Mouse (Mus musculus) adrenal gland, postnatal 4 days (tissue): ENCODE data around the gene Cpne8. TPM values are rescaled to one million over a fixed set of nuclear protein-coding genes. Genes with fewer than 3 reads are reported as not detected.
"Not testable (repeated sequence)": the region's sequence is repeated elsewhere in the genome, so short reads cannot be mapped to it uniquely, and the experiment has no call there.

Source experiments
- DNase-seq, 2 experiments: peaks; one replicate each; pipeline ENCODE4 v3.0.0; 2021 to 2022; ENCODE audit warnings: low spot score in 2 of 2, mixed read lengths in 2 of 2
- total RNA-seq, 2 experiments: library from RNA; stranded (reverse); gene quantifications; 2 replicates each; pipeline ENCODE4 v1.2.3; 2021

The Cpne8 gene
- total RNA-seq, 2 experiments from 2014 or later = 7.4 to 9.3 TPM

DNA sequence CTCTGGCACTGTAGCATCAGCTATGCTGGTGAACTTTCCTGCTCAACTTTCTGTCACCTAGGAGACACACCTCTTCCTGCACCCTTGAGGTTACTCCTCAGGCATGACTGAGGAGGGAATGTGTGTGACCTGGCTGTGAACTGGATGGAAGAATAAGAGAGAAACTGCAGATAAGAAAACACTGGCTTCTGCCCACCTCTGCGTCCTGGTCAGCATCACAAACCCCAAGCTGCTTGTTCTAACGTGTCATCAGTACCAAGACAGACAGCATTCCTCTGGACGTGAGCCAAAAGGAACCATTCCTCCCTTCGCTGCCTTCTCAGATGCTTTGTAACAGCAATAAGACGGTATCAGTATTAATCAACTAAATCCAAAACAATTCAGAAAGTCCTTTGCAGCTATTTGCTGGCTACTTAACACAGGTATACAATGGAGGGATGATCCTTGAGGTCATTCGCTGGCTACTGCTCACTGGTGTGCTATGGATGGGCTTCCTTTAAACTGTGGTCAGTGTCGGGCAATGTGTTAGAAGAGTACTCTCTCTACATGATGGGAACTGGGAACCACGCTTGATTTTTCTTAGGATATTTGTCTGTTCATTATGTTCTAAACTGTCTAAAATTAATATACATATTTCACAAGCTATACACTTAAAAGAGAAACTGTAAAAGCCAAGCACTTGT, 63.0 kb downstream of the Cpne8 start:
- no peak for DNase-seq

DNA sequence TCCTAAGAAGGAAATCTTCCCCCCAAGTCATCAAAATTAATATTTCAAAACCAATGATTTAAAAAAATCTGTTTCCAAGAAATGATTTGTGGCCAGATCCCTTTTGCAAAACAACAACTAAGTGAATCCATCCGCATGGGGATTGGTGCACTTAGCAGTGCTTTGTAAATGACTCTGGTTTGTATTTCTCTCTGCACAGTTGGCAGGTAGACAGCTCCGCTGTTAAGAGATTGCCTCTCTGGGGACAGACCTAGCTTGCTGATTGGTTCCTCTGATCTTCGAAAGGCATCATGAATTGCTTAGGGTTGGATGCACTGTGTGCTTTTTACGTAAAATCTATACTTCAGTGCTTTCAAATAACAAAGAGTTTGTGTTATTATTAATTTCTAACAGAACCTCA, 68.5 kb downstream of the Cpne8 start:
- DNase-seq = not testable (repeated sequence)

DNA sequence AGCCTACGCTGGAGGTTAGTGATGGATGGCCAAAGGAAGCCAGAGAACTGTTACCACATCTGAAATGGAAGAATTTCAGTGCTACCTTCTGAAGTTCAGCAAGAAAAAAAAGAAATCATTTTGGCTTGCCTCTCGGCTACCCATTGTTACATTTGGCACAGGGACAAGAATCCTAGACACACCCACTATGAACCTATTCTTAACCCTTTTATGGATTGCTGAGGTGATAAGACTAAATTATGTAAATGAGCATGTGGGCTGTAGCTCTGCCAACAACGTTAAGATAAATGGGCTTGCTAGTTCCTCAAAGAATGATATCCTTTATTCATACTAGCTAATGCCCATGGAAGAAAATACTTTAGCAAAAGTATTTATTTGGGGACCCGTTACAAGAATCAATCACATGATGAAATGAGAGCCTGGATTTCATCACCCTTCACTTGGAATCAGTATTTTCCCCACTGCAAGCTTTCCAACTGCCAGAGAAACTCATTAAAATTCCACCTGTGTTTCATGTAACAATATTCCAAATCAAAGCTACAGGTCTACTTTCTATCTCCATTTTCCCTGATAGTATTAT, 69.3 kb downstream of the Cpne8 start:
- DNase-seq = no peak

DNA sequence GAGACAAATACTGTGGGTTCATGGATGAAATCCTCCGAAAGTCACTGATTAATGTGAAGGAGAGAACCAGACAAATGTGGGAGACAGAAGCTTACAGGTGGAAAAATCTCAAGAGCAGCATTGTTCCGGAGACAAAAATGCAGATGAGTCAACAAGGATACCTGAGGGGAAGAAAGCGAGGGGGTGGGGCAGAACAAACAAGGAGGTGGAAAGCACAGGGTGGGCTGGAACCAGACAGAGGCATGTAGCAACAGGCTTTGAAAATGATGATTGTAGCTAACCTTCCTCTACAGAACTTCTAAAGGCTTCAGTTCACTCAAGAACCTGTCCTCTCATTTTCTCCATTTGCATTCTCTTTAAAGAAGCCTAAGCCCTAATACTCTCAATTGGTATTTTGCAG, 70.9 kb downstream of the Cpne8 start:
- DNase-seq = no peak

DNA sequence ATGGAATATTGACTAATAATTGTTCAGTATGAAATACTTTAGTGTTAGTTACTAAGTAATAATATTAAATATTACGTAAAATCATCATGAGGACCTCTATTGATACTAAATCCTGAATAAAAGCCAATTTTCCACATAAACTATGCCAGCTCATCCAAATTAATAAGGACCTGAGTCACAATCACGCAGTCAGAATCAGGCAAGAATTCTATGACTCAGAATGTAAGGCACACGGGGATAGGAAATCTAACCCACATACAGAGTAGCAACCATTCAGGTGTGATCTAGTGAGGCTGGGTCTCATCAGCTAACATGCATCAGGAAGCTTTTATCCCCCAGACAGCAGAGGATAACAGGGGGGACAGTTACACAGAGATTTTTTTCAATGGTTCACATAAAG, 72.1 kb downstream of the Cpne8 start:
- DNase-seq = no peak

DNA sequence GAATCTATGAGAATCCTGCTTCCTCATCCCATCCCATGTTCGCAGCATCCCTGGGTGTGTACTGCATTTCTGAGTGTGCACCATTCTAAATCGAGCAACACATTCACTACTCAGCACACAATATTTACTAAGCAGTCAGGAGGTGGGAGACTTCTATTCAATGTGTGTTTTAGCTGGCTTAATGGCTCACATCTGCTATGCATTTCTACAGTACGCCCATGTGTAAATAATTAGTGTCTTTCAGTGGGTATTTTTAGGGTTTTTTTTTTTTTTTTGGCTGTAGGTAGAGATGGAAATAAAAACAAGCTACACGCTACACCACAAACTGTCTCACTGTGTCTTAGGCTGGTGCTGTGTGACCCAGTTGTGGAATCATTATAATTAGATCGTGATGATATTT, 75.6 kb downstream of the Cpne8 start:
- no peak for DNase-seq

DNA sequence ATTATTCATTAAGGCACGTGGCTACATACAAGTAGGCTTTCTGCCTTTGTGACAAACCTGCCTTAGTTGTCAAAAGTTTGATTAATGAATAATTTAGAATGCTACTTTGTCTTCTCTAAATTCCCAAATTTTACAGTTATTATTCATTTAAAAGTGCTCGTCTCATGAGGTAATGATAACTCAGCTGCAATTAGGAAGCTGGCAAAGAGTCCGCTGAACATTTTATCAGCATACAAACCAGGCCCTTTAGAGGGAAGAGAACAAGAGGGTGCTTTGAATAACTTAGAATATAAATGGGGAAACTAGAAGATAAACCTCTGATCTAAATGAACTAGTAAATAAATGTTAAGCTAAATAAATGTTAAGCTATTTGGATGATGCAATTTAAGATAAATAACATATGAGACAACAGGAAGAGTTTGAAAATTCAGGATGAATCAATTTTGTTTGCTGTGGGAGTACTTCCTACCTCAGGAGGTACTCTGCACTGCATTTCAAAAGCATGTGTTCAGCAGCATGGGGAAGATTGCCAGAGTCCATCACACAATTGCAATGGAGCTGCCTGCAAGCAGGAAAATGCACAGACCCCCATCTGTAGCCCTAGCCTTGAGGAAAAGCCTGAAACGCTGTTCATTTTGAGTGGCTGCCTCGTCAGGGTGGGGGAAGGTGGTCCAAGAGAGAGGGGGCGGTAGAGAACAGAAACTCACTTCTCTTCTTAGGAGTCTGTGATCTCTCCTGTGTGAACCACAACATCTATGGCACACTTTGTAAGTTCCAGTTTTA, 81.3 kb downstream of the Cpne8 start:
- DNase-seq = no peak

DNA sequence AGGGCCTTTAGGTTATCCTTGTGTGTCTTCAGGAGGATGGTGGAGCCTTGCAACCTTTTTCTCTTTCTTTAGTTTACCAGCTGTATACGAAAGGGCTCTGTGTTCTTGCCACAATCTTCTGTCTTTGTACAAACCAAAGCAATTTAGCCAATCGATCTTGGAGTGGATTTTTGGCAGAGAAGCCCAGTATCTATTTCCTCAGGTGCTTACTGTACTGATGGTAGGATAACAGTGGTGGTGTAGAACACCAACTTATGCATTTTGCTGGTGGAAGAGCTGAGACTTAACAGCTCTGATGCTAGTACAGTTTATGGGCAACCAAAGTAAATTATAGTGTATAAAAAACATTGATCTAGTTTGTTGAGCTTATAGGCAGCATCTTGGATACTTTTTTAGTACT, 83.6 kb downstream of the Cpne8 start:
- DNase-seq = no peak

DNA sequence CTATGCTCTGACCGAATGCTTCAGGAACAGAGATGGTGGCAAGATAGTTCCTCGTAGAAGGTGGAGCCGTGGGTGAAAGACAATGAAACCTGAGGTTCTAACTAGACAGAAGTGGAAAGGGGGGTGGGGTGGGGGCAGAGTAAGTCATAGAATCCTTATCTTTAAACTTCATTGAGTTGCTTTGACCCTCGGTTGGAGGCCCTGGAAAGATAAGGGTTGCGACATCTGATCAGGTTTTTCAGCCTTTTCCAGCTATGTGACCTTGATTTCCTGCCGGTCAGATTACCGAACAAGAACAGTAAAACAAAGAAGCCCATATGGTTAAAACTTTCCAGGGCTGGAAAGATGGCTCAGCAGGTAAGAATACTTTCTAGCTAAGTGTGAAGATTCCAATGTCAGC, 89.6 kb downstream of the Cpne8 start:
- no peak for DNase-seq

DNA sequence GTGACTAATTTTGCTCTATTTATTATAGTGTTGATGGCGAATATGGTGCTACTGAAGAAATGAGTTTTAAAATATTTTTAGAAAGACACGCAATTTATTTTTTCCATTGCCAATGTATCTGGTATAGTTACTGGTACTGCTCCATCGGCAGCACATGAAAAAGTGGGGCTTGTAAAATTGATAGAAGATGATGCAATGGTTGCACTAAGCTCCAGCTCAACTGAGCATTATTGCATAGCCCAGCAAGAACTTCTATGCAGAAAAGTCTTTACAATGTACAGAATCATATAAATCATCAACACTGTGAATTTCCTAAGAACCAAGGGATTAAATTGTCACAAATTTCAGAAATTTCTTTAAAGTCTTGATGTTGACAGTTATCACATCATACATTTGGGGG, 101.8 kb downstream of the Cpne8 start:
- no peak for DNase-seq

DNA sequence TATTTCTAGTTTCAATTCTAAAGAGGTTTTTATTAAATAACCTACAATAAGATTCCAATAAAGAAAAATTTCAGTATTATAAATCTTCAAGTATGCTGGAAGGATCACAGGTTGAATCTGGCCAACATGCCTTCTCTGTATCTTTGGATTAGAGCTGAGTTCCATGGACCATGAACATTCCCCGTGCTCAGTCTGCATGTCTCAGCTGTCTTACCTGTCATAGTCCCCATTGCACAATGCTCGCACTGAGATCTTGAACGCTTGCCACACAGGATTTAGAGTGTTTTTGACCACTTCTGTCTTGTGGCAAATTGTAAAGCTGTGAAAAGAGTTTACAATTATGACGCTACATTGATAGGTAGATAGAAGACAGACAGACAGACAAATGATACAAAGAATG, 110.0 kb downstream of the Cpne8 start:
- no peak for DNase-seq

DNA sequence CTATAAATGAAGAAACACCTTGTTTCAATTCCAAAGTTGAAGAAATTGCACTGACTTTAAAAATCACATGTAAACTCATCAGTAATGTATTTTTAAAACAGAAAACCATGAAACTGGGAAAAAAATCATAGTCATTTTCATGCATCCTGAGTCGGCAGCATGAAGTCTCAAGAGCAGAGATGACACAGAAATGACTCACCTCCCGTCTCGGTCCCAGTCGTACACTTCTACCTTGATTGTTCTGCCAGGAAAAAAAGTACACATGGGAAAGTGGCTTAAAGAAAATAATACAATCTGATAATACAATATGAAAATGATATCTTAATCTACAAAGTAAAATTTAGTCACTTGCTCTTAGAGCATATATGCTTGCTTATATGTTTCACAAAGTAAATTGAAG, 111.2 kb downstream of the Cpne8 start:
- DNase-seq = no peak

DNA sequence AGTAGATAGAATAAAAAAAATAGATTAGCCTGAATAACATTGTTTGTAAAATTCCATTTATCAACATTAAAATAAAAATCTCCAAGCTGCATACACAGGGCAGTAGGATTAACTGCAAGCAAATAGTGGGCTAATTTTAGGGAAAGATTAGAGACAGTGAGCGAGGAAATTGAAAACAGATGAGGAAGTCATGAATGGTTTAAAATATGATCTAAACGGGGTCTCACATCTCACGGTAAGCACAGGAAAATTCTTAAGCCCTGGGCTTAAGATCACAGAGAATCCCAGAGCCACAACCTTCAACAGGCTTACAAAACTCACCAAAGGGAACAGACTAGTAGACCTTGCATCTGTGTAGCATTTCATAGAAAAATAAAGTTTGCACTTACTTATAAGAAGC, 115.2 kb downstream of the Cpne8 start:
- DNase-seq = no peak

DNA sequence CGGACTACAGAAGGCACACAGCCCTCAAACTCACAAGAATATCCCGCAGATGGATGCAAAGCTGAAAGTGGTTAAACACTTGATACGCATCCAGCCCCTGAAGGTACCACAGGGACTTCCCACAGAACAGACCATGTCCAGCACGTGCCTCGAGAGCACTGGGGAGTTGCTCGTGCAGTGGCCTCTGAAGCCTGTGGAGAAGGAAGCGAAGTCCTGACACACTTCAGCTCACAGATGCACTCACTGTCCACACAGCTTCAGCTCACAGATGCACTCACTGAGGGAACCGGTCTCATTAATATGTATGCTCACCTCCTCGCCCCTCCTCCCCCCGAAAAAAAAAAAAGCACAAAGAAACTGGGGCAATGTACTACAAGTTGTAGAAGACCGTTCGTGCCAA, 117.6 kb downstream of the Cpne8 start:
- no peak for DNase-seq

DNA sequence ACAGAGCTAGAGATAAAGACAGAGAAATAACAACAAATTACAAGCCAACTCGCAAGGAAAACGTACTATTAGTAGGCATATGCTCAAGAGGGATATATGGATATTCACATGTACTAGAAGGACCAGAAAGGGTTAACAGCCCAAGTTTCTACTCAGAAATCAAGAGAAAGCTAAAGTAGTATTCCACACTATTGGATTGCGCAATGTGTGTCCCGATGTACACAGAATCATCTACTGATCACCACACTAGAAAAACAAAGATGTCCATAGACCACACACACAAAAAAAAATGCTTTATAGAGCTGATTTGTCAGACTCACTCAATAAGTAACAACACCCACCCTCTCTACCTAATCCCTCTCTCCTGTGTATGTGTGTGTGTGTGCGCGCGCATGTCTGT, 130.6 kb downstream of the Cpne8 start:
- DNase-seq = no peak

DNA sequence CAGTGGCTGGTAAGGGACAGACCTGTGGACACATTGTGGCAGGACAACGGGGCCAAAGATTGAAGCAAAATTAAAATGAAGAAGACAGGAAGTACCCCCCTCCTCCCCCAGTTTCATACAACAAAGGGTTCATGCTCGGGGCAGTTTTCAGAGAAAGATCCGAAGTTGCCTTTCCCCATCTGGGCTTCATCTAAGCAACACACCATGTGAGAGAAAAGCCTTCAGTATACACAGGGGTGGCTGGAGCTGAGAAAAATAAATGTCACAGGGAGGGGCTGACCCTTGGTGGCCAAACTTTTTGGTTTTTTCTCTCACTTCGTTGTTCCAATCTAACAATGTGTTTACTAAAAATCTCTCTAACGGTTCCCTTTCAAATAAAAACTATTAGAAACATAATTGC, 135.8 kb downstream of the Cpne8 start:
- DNase-seq = no peak

DNA sequence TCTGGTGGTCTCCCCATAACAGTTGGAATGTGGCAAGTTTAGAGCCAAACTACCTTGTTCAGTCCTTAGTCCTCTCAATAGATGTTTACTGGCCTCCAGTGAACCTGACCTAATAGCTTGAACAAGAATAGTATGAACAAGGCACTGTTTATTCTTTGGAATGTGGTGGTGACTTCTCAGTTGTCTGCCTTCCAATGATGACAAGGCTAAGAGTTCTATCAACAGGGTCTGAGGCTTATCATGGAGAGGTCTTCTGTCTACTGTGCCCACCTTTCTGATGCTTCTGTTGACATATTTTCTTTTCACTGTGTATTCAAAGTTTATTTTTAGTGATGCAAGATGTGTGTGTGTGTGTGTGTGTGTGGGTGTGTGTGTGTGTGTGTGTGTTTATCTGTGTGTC, 137.1 kb downstream of the Cpne8 start:
- no peak for DNase-seq

DNA sequence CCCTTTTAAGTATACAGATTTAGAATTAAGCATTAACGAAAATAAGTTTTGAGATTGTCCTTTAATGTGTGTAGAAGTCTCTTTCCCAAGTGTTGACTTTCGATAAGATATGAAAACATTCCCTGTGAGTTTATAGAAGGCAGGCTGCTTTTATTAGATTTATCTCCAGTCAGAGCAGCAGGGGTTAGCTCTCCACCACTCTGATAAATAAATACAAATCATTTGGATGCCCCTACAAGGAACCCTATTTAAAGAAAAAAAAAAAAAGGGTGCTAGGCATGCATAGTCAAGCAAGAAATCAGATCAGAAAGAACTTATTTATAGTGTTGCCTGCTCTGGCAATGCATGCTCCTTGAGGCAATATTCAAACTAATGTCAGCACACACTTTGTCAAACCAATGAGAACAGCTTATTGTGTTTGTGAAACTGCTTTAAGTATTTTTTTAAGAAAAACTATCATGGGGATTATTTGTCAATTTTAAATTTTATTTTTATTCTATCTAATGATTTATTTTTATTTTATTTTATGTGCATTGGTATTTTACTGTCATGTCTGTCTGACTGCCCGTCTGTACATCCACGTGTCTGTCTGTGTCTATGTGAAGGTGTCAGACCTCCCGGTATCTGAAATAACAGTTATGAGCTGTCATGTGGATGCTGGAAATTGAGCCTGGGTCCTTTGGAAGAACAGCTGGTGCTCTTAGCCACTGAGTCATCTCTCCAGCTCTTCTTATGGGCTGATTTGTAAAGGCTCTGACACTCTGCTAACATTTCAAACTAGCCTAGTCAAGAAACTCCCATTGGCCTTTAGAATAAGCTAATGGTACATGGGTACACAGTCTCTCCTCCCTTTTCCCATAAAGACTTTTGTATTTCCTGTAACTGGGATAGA, 142.7 kb downstream of the Cpne8 start:
- DNase-seq = no peak

DNA sequence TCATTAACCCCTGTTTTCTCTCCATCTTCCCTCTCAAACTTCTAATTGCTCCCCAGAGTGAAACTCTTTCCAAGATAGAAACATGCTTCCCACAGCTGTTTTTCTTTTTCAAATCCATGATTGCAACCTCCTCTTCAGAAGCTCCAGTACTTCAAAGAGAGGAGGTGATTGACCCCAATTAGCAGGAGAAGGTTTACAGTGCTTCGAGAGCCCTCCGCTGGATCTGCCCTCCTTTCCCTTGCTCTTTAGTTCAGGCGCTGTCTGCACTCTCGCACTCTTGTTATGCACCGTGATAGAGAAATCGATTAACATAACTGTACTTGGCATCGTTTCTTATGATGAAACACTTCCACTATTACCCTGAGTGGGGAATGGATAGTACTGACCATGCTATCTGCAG, 143.5 kb downstream of the Cpne8 start:
- DNase-seq = no peak

DNA sequence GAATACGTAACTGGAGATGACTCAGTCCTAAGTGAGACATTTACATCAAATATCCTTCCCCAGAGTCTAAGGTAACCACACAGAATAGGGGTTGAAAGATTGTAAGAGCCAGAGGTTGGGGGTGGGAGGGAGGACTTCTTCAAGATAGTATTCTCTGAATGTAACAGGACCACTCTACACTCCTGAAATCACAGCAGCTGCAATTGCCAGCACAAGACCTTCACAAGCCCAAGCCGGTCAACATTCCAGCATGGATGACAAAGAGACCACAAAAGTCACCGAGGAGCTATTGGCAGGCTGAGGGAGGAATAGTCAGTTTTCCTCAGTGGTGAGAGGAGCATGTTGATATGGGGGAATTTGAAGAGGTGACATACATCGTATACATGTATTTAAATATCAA, 166.5 kb downstream of the Cpne8 start:
- no peak for DNase-seq

DNA sequence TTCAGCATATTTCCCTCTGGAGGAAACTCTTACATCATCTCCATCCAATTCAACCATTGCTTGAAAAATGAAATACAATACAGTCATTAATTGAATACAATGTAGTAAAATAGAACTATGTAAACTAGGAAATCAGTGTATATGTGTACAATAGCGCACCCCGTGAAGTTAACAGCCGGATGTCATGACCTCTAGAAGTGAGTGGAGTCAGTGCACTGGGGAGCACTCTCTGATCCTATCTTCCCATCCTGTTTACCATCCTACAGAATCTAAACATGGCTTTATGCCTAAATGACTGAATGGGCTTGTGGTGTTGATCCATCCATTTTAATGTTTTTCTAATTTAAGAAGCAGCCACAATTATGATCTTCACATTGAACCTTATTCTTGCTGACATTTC, 182.2 kb downstream of the Cpne8 start:
- DNase-seq = no peak

DNA sequence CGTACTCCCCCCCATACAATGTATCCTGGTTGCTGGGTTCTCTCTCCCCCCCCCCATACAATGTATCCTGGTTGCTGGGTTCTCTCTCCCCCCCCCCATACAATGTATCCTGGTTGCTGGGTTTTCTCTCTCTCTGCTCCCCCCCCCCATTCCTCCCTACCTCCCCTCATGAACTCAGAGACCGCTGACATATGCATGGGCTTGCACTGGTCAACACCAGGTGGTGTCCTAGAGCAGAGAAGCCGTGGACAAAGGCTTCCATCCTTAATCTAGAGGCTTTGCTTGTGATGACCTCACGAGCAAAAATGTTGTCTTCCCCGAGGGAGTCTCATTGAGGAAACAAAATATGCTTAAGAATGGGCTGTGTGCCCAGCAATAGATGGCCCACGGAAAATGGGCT, 187.7 kb downstream of the Cpne8 start:
- DNase-seq = no peak
